Mouse (Mus musculus): ENCODE results near the gene Mcu.

GRCm38 (mm10) chr10:59656799-59657198 is 40.3 kb upstream of the Mcu start:
- no peak for TF ChIP-seq BHLHE40 (IDR thresholded peaks at IDR 0.05; ENCODE audit: low read depth, low read length)
- TF ChIP-seq JUND (conservative IDR thresholded peaks at IDR 0.05; ENCODE audit: low read depth, low read length) = no peak
- no peak for TF ChIP-seq CTCF (conservative IDR thresholded peaks at IDR 0.05 in 1 of 2, IDR thresholded peaks at IDR 0.05 in 1 of 2; ENCODE audit: low read depth in 2 of 2, low read length in 2 of 2)
- no peak for TF ChIP-seq ZMIZ1 (IDR thresholded peaks at IDR 0.05; ENCODE audit: low read depth, low read length)
- no peak for TF ChIP-seq MAZ (IDR thresholded peaks at IDR 0.05; ENCODE audit: low read depth, low read length)
- no peak for TF ChIP-seq EP300 (IDR thresholded peaks at IDR 0.05; ENCODE audit: low read length)
- no peak for TF ChIP-seq ZNF384 (IDR thresholded peaks at IDR 0.05; ENCODE audit: low read depth, low read length)
- TF ChIP-seq MYC (IDR thresholded peaks at IDR 0.05; ENCODE audit: low read depth, low read length) = no peak
- TF ChIP-seq GABPA (IDR thresholded peaks at IDR 0.05; ENCODE audit: insufficient replicate concordance, low read depth, low read length) = no peak
